Mouse (Mus musculus): ENCODE results near the gene Ppm1e. TPM values are rescaled to one million over a fixed set of nuclear protein-coding genes. Genes with fewer than 3 reads are reported as not detected.
A peak's percentile ranks its signal among the peaks of the same experiment; 100 is the strongest.

The Ppm1e gene
- 2.9 and 3.4 TPM in 2 replicates for polyA plus RNA-seq (2016; fragmentation: Nextera tagmentation; extraction: Ambion mirVana)

- peak within 1 kb of the TSS; percentile 98 for H3K4me2 ChIP-seq
- H3K36me3 ChIP-seq: no peaks in the 10 kb centered on the region
- ATAC-seq: peak; percentile 93
- H3K9me3 ChIP-seq (replicated peaks): 0 out of 2 replicates have a peak, but pooled peaks cover 4% of the 10 kb centered on the region
- peak within 1 kb of the TSS; percentile 87 for H3K9ac ChIP-seq
- peak within 1 kb of the TSS; percentile 84 for H3K4me3 ChIP-seq
- H3K4me1 ChIP-seq: peaks cover 22% of the 10 kb centered on the region
- peak within 1 kb of the TSS; percentile 75 for H3K27ac ChIP-seq
- under 1% methylated on average over 90 of the region's 104 CpGs for WGBS (ENCODE audit: insufficient replicate concordance)
- peaks cover 55% of the 10 kb centered on the region for H3K27me3 ChIP-seq (replicated peaks)
Measured at GRCm38 (mm10) chr11:87358331-87359261, at the start of gene Ppm1e. Gene Ppm1e (minus strand): TSS chr11:87359023.

GRCm38 (mm10) chr11:87404876-87405275 lies 46.1 kb upstream of the Ppm1e start, which contains the start of the genes Rad51c and Tex14:
Gene Rad51c (minus strand): TSS chr11:87404954.
Gene Tex14 (plus strand): TSS chr11:87405065.
- no peaks in the 10 kb centered on the region for H3K27me3 ChIP-seq (replicated peaks)
- WGBS (ENCODE audit: insufficient replicate concordance): 70% methylated on average over 27 of the region's 27 CpGs
- peaks cover 15% of the 10 kb centered on the region for H3K4me1 ChIP-seq
- H3K36me3 ChIP-seq: no peaks in the 10 kb centered on the region
- no peaks in the 10 kb centered on the region for H3K9me3 ChIP-seq (replicated peaks)
- H3K27ac ChIP-seq: peak within 1 kb of the TSS; percentile 90
- peak within 1 kb of the TSS; percentile 66 for H3K4me3 ChIP-seq
- peak within 1 kb of the TSS; percentile 73 for H3K9ac ChIP-seq
- peak within 1 kb of the TSS; percentile 89 for H3K4me2 ChIP-seq
- ATAC-seq: peak; percentile 12; the same call in 1 of the 2 replicates

GRCm38 (mm10) chr11:87404111-87404853 lies 45.5 kb upstream of the Ppm1e start:
- no peaks in the 10 kb centered on the region for H3K36me3 ChIP-seq
- H3K27me3 ChIP-seq (replicated peaks): no peaks in the 10 kb centered on the region
- peaks cover 15% of the 10 kb centered on the region for H3K4me1 ChIP-seq
- peak overlapping the region; percentile 90 for H3K27ac ChIP-seq
- peak overlapping the region; percentile 89 for H3K4me2 ChIP-seq
- H3K9ac ChIP-seq: peak overlapping the region; percentile 73
- H3K9me3 ChIP-seq (replicated peaks): no peaks in the 10 kb centered on the region
- peak overlapping the region; percentile 66 for H3K4me3 ChIP-seq
- 3% methylated on average over 57 of the region's 58 CpGs for WGBS (ENCODE audit: insufficient replicate concordance)
- peak; percentile 91 for ATAC-seq

GRCm38 (mm10) chr11:87398402-87398801 lies 39.6 kb upstream of the Ppm1e start:
- H3K4me3 ChIP-seq: no peak overlapping the region
- H3K4me2 ChIP-seq: no peak overlapping the region
- H3K4me1 ChIP-seq: peaks cover 4% of the 10 kb centered on the region
- WGBS (ENCODE audit: insufficient replicate concordance): 80% methylated on average over 2 of the region's 2 CpGs
- no peak for ATAC-seq
- H3K27ac ChIP-seq: no peak overlapping the region
- no peaks in the 10 kb centered on the region for H3K36me3 ChIP-seq
- no peaks in the 10 kb centered on the region for H3K27me3 ChIP-seq (replicated peaks)
- H3K9me3 ChIP-seq (replicated peaks): no peaks in the 10 kb centered on the region
- H3K9ac ChIP-seq: no peak overlapping the region

- Histone ChIP-seq H3K4me2 (no peak overlapping the region), H3K27me3 (replicated peaks) (no peaks in the 10 kb centered on the region), H3K4me1 (no peaks in the 10 kb centered on the region), H3K4me3 (no peak overlapping the region), H3K9ac (no peak overlapping the region), H3K36me3 (0 out of 2 replicates have a peak, but pooled peaks cover 2% of the 10 kb centered on the region), H3K9me3 (replicated peaks) (no peaks in the 10 kb centered on the region), H3K27ac (peak overlapping the region; percentile 40; the same call in 1 of the 2 replicates)
- WGBS (ENCODE audit: insufficient replicate concordance): 59% methylated on average over 1 of the region's 1 CpGs
- ATAC-seq: no peak
Measured at GRCm38 (mm10) chr11:87393855-87394254, 35.0 kb upstream of the Ppm1e start.

- no peaks in the 10 kb centered on the region for H3K9me3 ChIP-seq (replicated peaks)
- H3K9ac ChIP-seq: no peak overlapping the region
- H3K4me2 ChIP-seq: no peak overlapping the region
- no peaks in the 10 kb centered on the region for H3K4me1 ChIP-seq
- WGBS (ENCODE audit: insufficient replicate concordance): 95% methylated on average over 1 of the region's 1 CpGs
- H3K27ac ChIP-seq: no peak overlapping the region
- H3K4me3 ChIP-seq: no peak overlapping the region
- no peaks in the 10 kb centered on the region for H3K36me3 ChIP-seq
- no peaks in the 10 kb centered on the region for H3K27me3 ChIP-seq (replicated peaks)
- no peak for ATAC-seq
Measured at GRCm38 (mm10) chr11:87385676-87386075, 26.9 kb upstream of the Ppm1e start.

GRCm38 (mm10) chr11:87384551-87384950 lies 25.7 kb upstream of the Ppm1e start:
- H3K27me3 ChIP-seq (replicated peaks): no peaks in the 10 kb centered on the region
- no peak overlapping the region for H3K4me3 ChIP-seq
- H3K4me1 ChIP-seq: no peaks in the 10 kb centered on the region
- no peak overlapping the region for H3K27ac ChIP-seq
- H3K4me2 ChIP-seq: no peak overlapping the region
- H3K36me3 ChIP-seq: no peaks in the 10 kb centered on the region
- H3K9me3 ChIP-seq (replicated peaks): no peaks in the 10 kb centered on the region
- no peak for ATAC-seq
- 87% methylated on average over 4 of the region's 4 CpGs for WGBS (ENCODE audit: insufficient replicate concordance)
- H3K9ac ChIP-seq: no peak overlapping the region

GRCm38 (mm10) chr11:87367865-87368580 lies 9.2 kb upstream of the Ppm1e start:
- Histone ChIP-seq H3K9ac (peak overlapping the region; percentile 53; the same call in 1 of the 2 replicates), H3K36me3 (no peaks in the 10 kb centered on the region), H3K4me3 (no peak overlapping the region), H3K27me3 (replicated peaks) (0 out of 2 replicates have a peak, but pooled peaks cover 5% of the 10 kb centered on the region), H3K4me2 (peak overlapping the region; percentile 47), H3K4me1 (peaks cover 34% of the 10 kb centered on the region), H3K27ac (peak overlapping the region; percentile 94), H3K9me3 (replicated peaks) (0 out of 2 replicates have a peak, but pooled peaks cover 4% of the 10 kb centered on the region)
- peak; percentile 99 for ATAC-seq
- WGBS (ENCODE audit: insufficient replicate concordance): 28% methylated on average over 9 of the region's 9 CpGs

- H3K9ac ChIP-seq: peak overlapping the region; percentile 17; the same call in 1 of the 2 replicates
Measured at GRCm38 (mm10) chr11:87367061-87367460, 8.2 kb upstream of the Ppm1e start.

GRCm38 (mm10) chr11:87365120-87365519 lies 6.3 kb upstream of the Ppm1e start:
- Histone ChIP-seq H3K27ac (no peak overlapping the region), H3K4me2 (no peak overlapping the region), H3K4me1 (peaks cover 34% of the 10 kb centered on the region), H3K9ac (no peak overlapping the region), H3K36me3 (no peaks in the 10 kb centered on the region), H3K27me3 (replicated peaks) (peaks cover 12% of the 10 kb centered on the region), H3K4me3 (no peak overlapping the region), H3K9me3 (replicated peaks) (0 out of 2 replicates have a peak, but pooled peaks cover 4% of the 10 kb centered on the region)
- WGBS (ENCODE audit: insufficient replicate concordance): 58% methylated on average over 5 of the region's 5 CpGs
- no peak for ATAC-seq

More at GRCm38 (mm10) chr11:87367061-87367460, 8.2 kb upstream of the Ppm1e start:
- Histone ChIP-seq H3K9me3 (replicated peaks) (0 out of 2 replicates have a peak, but pooled peaks cover 4% of the 10 kb centered on the region), H3K36me3 (no peaks in the 10 kb centered on the region), H3K4me3 (no peak overlapping the region), H3K27me3 (replicated peaks) (0 out of 2 replicates have a peak, but pooled peaks cover 5% of the 10 kb centered on the region), H3K4me2 (no peak overlapping the region), H3K27ac (peak overlapping the region; percentile 94; the same call in 1 of the 2 replicates), H3K4me1 (peaks cover 34% of the 10 kb centered on the region)
- WGBS (ENCODE audit: insufficient replicate concordance): 51% methylated on average over 7 of the region's 7 CpGs
- no peak for ATAC-seq

- ATAC-seq: 0 out of 2 replicates have a peak, but pooled peaks have one; percentile 4
- peak overlapping the region; percentile 87 for H3K9ac ChIP-seq
- peaks cover 22% of the 10 kb centered on the region for H3K4me1 ChIP-seq
- 8% methylated on average over 10 of the region's 10 CpGs for WGBS (ENCODE audit: insufficient replicate concordance)
- H3K27me3 ChIP-seq (replicated peaks): peaks cover 55% of the 10 kb centered on the region
- peak overlapping the region; percentile 98 for H3K4me2 ChIP-seq
- no peaks in the 10 kb centered on the region for H3K36me3 ChIP-seq
- H3K4me3 ChIP-seq: peak overlapping the region; percentile 84
- 0 out of 2 replicates have a peak overlapping the region, but pooled peaks have one; percentile 75 for H3K27ac ChIP-seq
- H3K9me3 ChIP-seq (replicated peaks): 0 out of 2 replicates have a peak, but pooled peaks cover 4% of the 10 kb centered on the region
Measured at GRCm38 (mm10) chr11:87359262-87359612, 414 bp upstream of the Ppm1e start.
